Mouse (Mus musculus) embryonic fibroblast, embryonic 13.5 days (primary cell): ENCODE data around the gene Zfp276.
"Not testable (repeated sequence)": the region's sequence is repeated elsewhere in the genome, so short reads cannot be mapped to it uniquely, and the experiment has no call there.

ENCODE experiments used
- CTCF ChIP-seq: IDR thresholded peaks from 2 replicates; pipeline ENCODE4 v1.5.1; 2011; ENCODE audit warnings: mild to moderate bottlenecking, control low read depth, low read length, moderate library complexity, borderline replicate concordance; ENCODE audit not compliant: insufficient read depth
- POLR2A ChIP-seq: IDR thresholded peaks from 2 replicates; pipeline ENCODE4 v1.6.1; 2011; ENCODE audit warnings: low read depth, mild to moderate bottlenecking, control low read depth, low read length, moderate library complexity

GRCm38 (mm10) chr8:123230326-123230725 is 23.7 kb upstream of the Zfp276 start:
- TF ChIP-seq CTCF, POLR2A: not testable (repeated sequence)
